Mouse (Mus musculus): ENCODE data around the gene Man1c1.

- TF ChIP-seq CTCF (IDR thresholded peaks at IDR 0.05; ENCODE audit: low read depth, low read length) (no peak), TAL1 (conservative IDR thresholded peaks at IDR 0.05; ENCODE audit: low read depth, low read length) (no peak), GATA2 (IDR thresholded peaks at IDR 0.05; ENCODE audit: borderline replicate concordance, low read depth, low read length) (no peak)
Observed at GRCm38 (mm10) chr4:134538997-134539580, 165.0 kb downstream of the Man1c1 start.

Measured in G1E (cell line).